Mouse (Mus musculus) NIH3T3 (cell line): ENCODE measurements around the gene Cpne5.
A peak's percentile ranks its signal among the peaks of the same experiment; 100 is the strongest.
"Not testable (repeated sequence)": the region's sequence is repeated elsewhere in the genome, so short reads cannot be mapped to it uniquely, and the experiment has no call there.

Source experiments
- DNase-seq: peaks from one replicate; pipeline ENCODE4 v3.0.0-alpha.2; 2012; ENCODE audit warnings: low read depth

Gene Cpne5

DNA sequence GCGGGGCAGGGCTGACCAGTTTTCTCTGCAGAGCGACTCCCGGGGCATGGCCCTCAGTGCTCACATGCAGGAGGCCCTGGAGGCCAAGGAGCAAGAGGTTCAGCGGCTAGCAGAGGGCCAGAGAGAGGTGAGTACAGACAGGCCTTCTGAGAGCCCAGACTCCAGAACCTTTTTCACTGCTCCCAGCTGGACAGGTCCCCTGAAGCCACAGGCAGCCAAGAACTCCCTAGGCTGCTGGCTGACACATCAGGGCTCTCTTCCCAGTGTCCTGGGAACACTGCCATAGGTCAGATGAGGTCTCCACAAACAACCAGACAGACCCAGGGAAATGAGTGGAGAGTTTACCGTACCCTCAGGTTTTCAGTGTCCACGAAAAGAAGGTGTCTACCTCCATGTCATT lies 101.7 kb downstream of the Cpne5 start:
- peak; percentile 72 for DNase-seq

DNA sequence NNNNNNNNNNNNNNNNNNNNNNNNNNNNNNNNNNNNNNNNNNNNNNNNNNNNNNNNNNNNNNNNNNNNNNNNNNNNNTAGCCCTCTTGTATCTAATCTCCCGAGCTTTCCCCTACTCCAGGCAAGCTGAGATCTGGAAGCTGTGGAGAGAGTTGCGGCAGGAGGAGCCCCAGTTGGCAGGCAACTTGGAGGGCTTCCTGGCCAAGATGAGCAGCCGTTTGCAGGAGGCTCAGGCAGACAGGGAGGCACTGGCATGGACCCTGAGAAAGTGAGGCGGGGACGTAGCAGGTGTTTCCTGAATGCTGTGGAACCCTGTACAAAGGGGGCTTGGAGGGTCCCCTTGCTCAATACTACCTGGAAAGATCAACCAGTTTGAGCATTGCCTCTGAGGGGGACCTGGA lies 102.9 kb downstream of the Cpne5 start:
- DNase-seq = no peak

DNA sequence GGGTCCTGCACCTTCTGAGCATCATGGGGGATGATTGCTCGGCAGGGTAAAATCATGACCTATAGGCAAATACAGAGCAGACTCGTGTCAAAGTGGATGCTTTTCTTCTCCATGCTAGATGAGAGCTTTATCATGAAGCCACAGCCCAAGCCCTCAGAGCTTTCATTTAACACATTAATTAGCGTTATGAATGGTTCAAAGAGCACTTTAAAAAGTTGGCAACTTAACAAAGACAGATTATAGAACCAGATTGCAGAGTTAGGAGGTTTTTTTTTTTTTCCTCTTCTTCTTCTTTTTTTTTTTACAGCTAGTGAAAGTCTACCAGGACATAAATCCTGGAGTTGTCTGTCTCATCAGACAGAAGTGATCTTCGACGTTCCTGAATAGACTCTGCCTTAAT lies 108.6 kb downstream of the Cpne5 start:
- DNase-seq = no peak

DNA sequence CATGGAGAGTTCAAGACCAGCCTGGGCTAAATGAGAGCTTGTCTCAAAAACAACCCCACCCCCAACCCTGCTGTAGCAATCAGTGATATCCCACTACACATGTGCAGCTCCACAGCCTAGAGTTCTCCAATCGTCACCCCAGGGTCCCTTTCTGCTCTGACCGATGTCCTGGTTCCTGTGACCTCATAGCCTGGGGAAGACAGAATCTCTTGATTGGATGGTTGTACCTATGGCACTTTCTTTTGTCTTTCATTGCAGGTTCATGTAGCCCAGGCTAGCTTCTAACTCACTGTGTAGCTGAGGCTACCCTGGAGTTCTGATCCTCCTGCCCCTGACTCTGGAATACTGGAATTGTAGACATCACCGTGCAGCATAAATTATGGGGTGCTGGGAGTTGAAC lies 111.4 kb downstream of the Cpne5 start:
- no peak for DNase-seq

DNA sequence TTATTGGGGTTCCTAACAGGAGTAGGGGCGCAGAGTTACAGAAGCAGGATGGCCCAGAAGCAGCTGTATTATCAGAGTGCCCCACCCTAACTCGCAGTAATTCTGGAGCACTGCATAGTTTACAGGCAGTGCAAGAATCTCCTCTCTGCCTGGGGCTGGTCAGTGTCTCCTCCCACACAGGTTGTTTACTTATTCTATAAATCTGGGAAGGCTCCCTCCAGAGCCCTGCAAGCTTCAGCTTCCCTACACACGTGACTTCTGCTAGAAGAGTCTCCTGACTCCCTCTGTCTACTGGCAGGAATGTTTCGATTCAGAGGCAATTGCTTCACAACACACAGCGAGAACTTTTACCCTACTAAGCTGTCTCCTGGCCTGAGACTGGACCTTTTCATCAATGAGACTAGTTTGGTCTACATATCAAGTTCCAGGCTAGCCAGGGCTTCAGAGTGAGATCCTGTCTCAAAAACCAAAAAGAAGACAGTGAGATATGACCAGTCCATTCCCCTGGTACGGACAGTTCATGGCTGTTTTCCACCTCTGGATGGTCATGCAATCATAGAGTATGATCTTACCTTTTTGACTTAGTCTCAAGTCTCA lies 114.3 kb downstream of the Cpne5 start:
- peak; percentile 81 for DNase-seq

DNA sequence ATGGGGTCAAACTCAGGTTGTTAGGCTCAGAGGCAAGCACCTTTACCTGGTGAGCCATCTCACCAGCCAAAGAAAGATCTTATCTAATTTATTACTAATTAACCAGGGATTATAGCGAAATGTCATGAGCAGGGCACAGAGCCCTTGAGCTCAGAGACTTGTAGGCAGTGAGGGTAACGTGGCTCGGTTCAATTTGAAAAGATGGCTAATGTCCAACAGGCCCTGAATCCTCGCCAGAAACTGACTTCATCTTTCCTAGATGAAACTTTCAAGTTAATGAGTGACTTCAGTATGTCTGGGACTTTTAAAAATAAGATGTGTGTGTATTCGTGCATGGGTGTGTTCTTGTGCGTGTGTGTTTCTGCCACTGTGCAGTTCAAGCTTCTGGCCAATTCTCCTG lies 115.2 kb downstream of the Cpne5 start:
- peak; percentile 60 for DNase-seq

DNA sequence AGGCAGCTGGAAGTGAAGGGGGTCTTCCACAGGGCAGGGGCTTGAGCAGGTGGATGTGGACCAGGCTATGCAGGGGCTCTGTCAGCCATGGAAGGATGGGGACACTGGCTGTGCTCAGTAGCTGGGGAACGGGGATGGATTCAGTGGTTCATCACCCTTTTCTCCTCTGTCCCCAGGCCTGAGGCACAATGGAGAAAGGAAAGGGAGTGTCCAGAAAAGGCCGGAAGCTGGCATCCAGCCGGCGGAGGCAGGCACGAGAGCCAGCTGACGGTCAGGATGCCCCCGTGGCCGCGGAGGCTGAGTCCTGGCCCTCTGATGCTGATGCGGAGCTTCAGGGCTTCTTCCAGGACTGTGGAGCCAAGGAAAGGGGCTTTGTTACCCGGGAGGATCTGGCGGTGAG lies 117.3 kb downstream of the Cpne5 start:
- no peak for DNase-seq

DNA sequence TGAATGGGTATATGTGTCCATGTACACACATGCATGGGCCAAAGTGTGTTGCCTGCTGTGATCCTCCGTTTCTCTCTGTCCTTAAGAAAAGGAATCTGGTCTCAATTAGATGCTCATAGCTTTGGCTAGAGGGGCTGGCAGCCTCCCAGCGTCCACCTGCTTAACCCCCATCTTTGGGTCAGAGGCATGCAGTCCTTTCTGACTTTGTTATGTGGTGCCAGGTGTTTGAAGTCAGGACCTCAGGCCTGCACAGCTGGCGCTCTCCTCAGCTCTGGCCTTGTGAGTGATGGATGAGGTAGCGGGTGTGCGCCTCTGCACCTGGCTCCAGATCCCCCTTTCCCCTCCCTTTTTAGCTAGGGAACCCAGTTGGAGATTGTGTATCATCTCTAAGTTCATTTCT lies 119.9 kb downstream of the Cpne5 start:
- peak; percentile 40 for DNase-seq

DNA sequence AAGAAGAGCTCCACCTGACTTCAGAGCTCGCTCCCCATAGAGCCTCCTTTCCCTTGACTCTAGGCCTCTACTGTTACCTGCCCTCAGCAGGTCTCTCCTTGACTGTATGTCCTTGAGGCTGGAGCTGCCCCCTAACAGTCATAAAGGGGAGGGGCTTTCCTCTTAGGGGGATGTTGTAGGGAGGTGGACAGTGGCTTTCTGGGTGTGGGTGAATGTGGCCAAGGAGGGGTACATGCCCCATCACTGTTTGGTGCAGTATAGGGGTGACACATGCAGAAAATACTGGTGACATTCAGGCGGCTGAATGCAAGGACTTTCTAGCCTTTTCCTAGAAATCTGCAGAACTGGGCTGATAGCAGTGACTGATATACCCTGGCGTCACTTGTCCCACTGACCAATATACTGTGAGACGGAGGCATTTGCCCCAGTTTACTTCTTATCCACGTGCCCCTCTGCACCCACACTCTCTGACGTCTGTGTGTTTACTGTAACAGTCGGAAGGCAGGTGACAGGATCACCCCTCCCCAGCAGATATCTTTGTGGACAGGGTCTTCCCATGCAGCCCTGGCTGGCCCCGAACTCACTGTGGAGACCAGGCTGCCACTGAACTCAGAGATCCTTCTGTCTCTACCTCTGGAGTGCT lies 120.8 kb downstream of the Cpne5 start:
- DNase-seq = no peak

DNA sequence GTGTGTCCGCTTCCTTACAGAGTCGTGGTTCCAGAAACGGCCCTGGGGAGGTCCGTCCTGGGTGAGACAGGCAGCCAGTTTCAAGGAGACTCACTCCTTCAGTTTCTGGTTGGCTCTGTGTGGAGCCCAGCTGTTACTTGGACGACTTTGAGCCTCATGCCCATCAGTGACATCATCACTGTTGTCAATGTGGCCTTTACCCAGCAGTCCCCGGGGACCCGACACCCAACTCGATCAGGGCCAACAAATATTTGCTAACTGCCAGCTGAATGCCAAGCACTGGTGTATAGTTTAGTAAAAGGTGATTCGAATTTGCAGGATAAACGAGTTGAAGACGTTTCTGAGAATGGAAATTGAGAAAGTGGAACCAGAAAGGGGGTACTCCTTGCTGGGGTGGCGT lies 121.9 kb downstream of the Cpne5 start:
- no peak for DNase-seq

DNA sequence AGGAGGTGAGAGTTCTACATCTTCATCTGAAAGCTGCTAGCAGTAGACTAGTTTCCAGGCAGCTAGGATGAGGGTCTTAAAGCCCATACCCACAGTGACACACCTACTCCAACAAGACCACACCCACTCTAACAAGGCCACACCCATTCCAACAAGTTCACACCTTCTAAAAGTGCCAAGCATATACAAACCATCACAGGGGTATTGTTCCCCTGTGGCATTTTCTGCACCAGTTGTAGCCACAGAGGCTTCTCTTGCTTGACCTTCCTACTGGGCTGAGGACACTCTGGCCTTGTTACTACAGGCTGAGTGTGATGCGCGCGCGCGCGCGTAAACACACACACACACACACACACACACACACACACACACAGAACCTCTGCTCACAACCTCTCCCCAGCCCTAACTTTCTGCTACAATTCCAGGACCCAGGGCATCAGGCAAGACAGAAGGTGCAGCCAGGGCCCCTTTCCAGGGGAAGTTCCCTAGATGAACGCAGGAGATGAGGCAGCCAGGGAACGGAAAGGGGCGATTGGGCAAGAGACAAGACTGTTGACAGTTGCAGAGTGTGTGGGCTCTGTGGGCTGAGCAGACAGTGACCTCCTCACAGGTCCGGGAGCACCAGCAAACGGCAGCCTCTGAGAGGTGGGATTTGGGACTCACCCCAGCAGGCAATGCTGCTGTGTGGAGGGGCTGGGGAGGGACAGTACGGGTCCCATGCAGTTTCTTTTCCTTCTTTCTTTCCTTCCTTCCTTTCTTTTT lies 124.2 kb downstream of the Cpne5 start, which contains the start of gene Rab44:
TSS of gene Rab44 (plus strand) at position 555 of the 762 bp plus-strand sequence.
- no peak for DNase-seq

DNA sequence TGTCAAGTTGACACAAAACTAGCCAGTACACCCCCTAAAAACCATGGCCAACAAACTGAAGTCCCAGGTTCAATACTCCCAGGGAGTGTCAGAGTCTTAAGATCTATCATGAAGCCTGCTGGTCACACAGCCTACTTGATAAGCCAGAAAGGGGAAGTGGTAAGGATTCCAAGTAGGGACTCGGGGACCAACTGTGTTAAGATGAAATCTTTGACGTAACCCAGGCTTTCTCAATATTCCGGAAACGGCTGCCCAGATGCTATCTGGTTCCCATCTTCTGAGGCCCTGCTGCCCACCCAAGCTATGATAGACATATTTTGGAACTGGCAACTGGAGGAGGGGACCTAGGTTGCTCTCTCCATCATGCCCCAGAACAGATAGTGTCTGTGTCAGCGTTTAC lies 126.6 kb downstream of the Cpne5 start:
- DNase-seq = no peak

DNA sequence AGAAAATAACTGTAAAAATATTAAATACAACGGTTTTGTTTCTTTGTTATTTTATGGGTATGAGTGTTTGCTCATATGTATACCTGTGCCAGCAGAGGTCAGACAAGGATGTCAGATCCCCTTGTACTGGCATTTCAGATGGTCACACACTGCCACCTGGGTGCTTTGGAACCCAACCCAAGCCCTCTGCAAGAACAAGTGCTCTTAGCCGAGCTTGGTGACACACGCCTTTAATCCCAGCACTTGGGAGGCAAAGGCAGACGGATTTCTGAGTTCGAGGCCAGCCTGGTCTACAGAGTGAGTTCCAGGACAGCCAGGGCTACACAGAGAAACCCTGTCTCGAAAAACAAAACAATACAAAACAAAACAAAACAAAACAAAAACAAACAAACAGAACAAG lies 127.6 kb downstream of the Cpne5 start:
- not testable (repeated sequence) for DNase-seq
